Mouse (Mus musculus) lung, postnatal 0 days (tissue): ENCODE measurements at regions not wholly inside any gene's neighbourhood (a gene's known extent, or its start where the extent isn't known, plus 50 kb on each side); places are given as distances from the start of the nearest gene placed in this dataset.

Experiments used
- CTCF ChIP-seq: IDR thresholded peaks from 2 replicates; pipeline ENCODE4 v1.5.1; 2016; ENCODE audit warnings: antibody characterized with exemption, mild to moderate bottlenecking
- EP300 ChIP-seq: IDR thresholded peaks from 2 replicates; pipeline ENCODE4 v1.6.1; 2016; ENCODE audit warnings: antibody characterized with exemption, mild to moderate bottlenecking, control low read depth

GRCm38 (mm10) chr17:67506466-67506865 lies 126.1 kb downstream of the Lrrc30 start:
- TF ChIP-seq CTCF (no peak), EP300 (no peak)
